ENCODE assay signal across 8 mouse cellular contexts in genomic region chr14:52103856-52104676, GRCm38 (mm10). TPM values are rescaled to one million over a fixed set of nuclear protein-coding genes. Genes with fewer than 3 reads are reported as not detected.
DNase-seq lines count a peak whose midpoint lies in the region; ATAC-seq lines count a peak whose summit lies in the region.

Hnrnpc (minus strand) TSS chr14:52104028.

- H3K4me3 ChIP-seq in heart, embryonic 10.5 days: peak within 1 kb of the TSS; percentile 99
- H3K4me3 ChIP-seq in kidney, embryonic 15.5 days (replicated peaks): peak within 1 kb of the TSS; percentile 81

- H3K4me1 ChIP-seq in heart, embryonic 10.5 days: 0 out of 2 replicates have a peak, but pooled peaks cover 18% of the 10 kb centered on the region
- peaks cover 47% of the 10 kb centered on the region for H3K4me1 ChIP-seq in kidney, embryonic 15.5 days

- DNase-seq in B cell, adult 2 months: peak; percentile 99 to 100
- DNase-seq in brain, adult 2 months (ENCODE audit: low read depth, low spot score): peak; percentile 100
- DNase-seq in heart, embryonic 10.5 days (ENCODE audit: low spot score): peak; percentile 100
- peak; percentile 100 for DNase-seq in liver
- DNase-seq in spleen, postnatal 4 days (ENCODE audit: low spot score in 2 of 2): peak; percentile 100

- H3K4me2 ChIP-seq in kidney, embryonic 15.5 days: peak within 1 kb of the TSS; percentile 71

- no peaks in the 10 kb centered on the region for H3K9me3 ChIP-seq in heart, embryonic 10.5 days
- H3K9me3 ChIP-seq in kidney, embryonic 15.5 days (replicated peaks): no peaks in the 10 kb centered on the region

- peak within 1 kb of the TSS; percentile 99 for H3K27ac ChIP-seq in heart, embryonic 10.5 days
- H3K27ac ChIP-seq in kidney, embryonic 15.5 days: peak within 1 kb of the TSS; percentile 96

- peak within 1 kb of the TSS; percentile 98 for H3K9ac ChIP-seq in kidney, embryonic 15.5 days

- no peaks in the 10 kb centered on the region for H3K27me3 ChIP-seq in heart, embryonic 10.5 days (ENCODE audit: insufficient read depth, poor library complexity, severe bottlenecking)
- no peaks in the 10 kb centered on the region for H3K27me3 ChIP-seq in kidney, embryonic 15.5 days

- ATAC-seq in erythroblast, adult 5-6 weeks (replicated peaks; ENCODE audit: low FRiP score, poor library complexity, severe bottlenecking): peak; percentile 93
- peak; percentile 99 for ATAC-seq in kidney, embryonic 15.5 days (replicated peaks; ENCODE audit: low FRiP score)
- ATAC-seq in monocyte, adult 5-6 weeks (replicated peaks; ENCODE audit: insufficient number of reproducible peaks, low FRiP score, low TSS enrichment, poor library complexity, severe bottlenecking): peak; percentile 96

- WGBS in heart, embryonic 10.5 days: under 1% methylated on average over 50 of the region's 50 CpGs
- under 1% methylated on average over 50 of the region's 50 CpGs for WGBS in kidney, embryonic 15.5 days

- peaks cover 8% of the 10 kb centered on the region for H3K36me3 ChIP-seq in heart, embryonic 10.5 days
- H3K36me3 ChIP-seq in kidney, embryonic 15.5 days: peaks cover 18% of the 10 kb centered on the region

RNA-seq across cellular contexts. Expression of gene Hnrnpc, which starts in this region (rescaled TPM):
- total RNA-seq in erythroblast, adult 5-6 weeks (2015; ENCODE audit: low replicate concordance): 143 and 152 TPM in 2 replicates
- 197 and 275 TPM in 2 replicates for total RNA-seq in erythroblast, adult 5-6 weeks (2017; ENCODE audit: low replicate concordance)
- 506 and 686 TPM in 2 replicates for polyA plus RNA-seq in heart, embryonic 10.5 days (2016; fragmentation: Nextera tagmentation; extraction: Ambion mirVana)
- polyA plus RNA-seq in kidney, embryonic 15.5 days (2015; fragmentation: Nextera tagmentation; extraction: Ambion mirVana): 682 and 728 TPM in 2 replicates
- total RNA-seq in monocyte, adult 5-6 weeks (2017): 287 to 397 TPM (median 370 TPM) in 3 replicates

Comparison
In these comparisons a context has a peak if more than half of its experiments do, and no peak if none do; other contexts are left out.
1. Peak in every context shown above with its lines: DNase-seq, ATAC-seq, H3K4me3 ChIP-seq and H3K27ac ChIP-seq.